Mouse (Mus musculus) limb, embryonic 11.5 days (tissue): ENCODE results near the gene Nt5c2. TPM values are rescaled to one million over a fixed set of nuclear protein-coding genes. Genes with fewer than 3 reads are reported as not detected.
"Not testable (repeated sequence)": the region's sequence is repeated elsewhere in the genome, so short reads cannot be mapped to it uniquely, and the experiment has no call there.

Source experiments
- ATAC-seq: fragments of 200-750 bp; cut with Nextera tagmentation; 2 replicates; pipeline ENCODE4 v1.8.0; 2017; ENCODE audit warnings: low read depth; ENCODE audit not compliant: insufficient number of reproducible peaks, low FRiP score, low TSS enrichment
- DNase-seq: peaks from one replicate; pipeline ENCODE4 v3.0.0-alpha.2; 2015; ENCODE audit warnings: low spot score
- H3K27ac ChIP-seq: fragments of 300-500 bp; sonication (generic); replicated peaks from 2 replicates; pipeline ENCODE4 v1.5.1; 2014; ENCODE audit warnings: low read depth, mild to moderate bottlenecking, low read length
- H3K27me3 ChIP-seq: fragments of 300-500 bp; sonication (generic); 2 replicates; pipeline ENCODE4 v1.6.1; 2014; ENCODE audit warnings: mild to moderate bottlenecking, low read length, mixed read lengths; ENCODE audit not compliant: control insufficient read depth, insufficient read depth
- H3K36me3 ChIP-seq: fragments of 300-500 bp; sonication (generic); 2 replicates; pipeline ENCODE4 v1.6.1; 2014; ENCODE audit warnings: mild to moderate bottlenecking, low read length, moderate library complexity, mixed read lengths; ENCODE audit not compliant: control insufficient read depth, insufficient read depth
- H3K4me1 ChIP-seq: fragments of 300-500 bp; sonication (generic); 2 replicates; pipeline ENCODE4 v1.6.1; 2014; ENCODE audit warnings: low read length, mixed read lengths; ENCODE audit not compliant: control insufficient read depth, insufficient read depth
- H3K4me2 ChIP-seq: fragments of 300-500 bp; sonication (generic); 2 replicates; pipeline ENCODE4 v1.6.1; 2014; ENCODE audit warnings: low read depth, mild to moderate bottlenecking, moderate library complexity; ENCODE audit not compliant: severe bottlenecking
- H3K4me3 ChIP-seq: fragments of 300-500 bp; sonication (generic); 2 replicates; pipeline ENCODE4 v1.5.1; 2014; ENCODE audit warnings: low read depth, low read length
- H3K9ac ChIP-seq: fragments of 300-500 bp; sonication (generic); 2 replicates; pipeline ENCODE4 v1.6.1; 2014; ENCODE audit warnings: mild to moderate bottlenecking, low read length
- H3K9me3 ChIP-seq: fragments of 300-500 bp; sonication (generic); 2 replicates; pipeline ENCODE4 v1.6.1; 2016; ENCODE audit warnings: low read length; ENCODE audit not compliant: control insufficient read depth
- WGBS: fragments of 180-500 bp; shearing (Covaris S2); extraction: QIAGEN DNeasy Blood & Tissue Kit; methylation state at CpG from one replicate; pipeline ENCODE4 v1.1.7; 2014; 5-methylcytosine and 5-hydroxymethylcytosine counted together
- polyA plus RNA-seq: library from polyadenylated mRNA; unstranded; fragments of >200 nt; fragmentation: Nextera tagmentation; extraction: Ambion mirVana; gene quantifications from 2 replicates; pipeline ENCODE4 v1.2.1, GENCODE M21; 2014

Nt5c2 gene
- polyA plus RNA-seq, 1 experiment from 2014 or later, result 94.6 TPM

GRCm38 (mm10) chr19:46990625-46991024 is 24.3 kb downstream of the Nt5c2 start:
- 87% methylated on average over 8 of the region's 8 CpGs for WGBS
- H3K4me2 ChIP-seq, H3K4me1 ChIP-seq, H3K36me3 ChIP-seq, ATAC-seq, H3K9ac ChIP-seq, H3K27ac ChIP-seq, H3K9me3 ChIP-seq, H3K4me3 ChIP-seq, H3K27me3 ChIP-seq, DNase-seq: not testable (repeated sequence)

- no peaks in the 10 kb centered on the region for H3K27me3 ChIP-seq
- H3K9me3 ChIP-seq, result no peaks in the 10 kb centered on the region
- ATAC-seq, result no peak
- no peak overlapping the region for H3K9ac ChIP-seq
- no peak overlapping the region for H3K4me2 ChIP-seq
- DNase-seq, result no peak
- H3K4me3 ChIP-seq, result no peak overlapping the region
- WGBS, result 87% methylated on average over 3 of the region's 3 CpGs
- peaks cover 3% of the 10 kb centered on the region; the same call in 1 of the 2 replicates for H3K4me1 ChIP-seq
- no peaks in the 10 kb centered on the region for H3K36me3 ChIP-seq
- H3K27ac ChIP-seq, result no peak overlapping the region
Measured at GRCm38 (mm10) chr19:46990153-46990518, 24.8 kb downstream of the Nt5c2 start.

- Histone ChIP-seq H3K27ac (no peak overlapping the region), H3K4me2 (no peak overlapping the region)
- 71% methylated on average over 20 of the region's 20 CpGs for WGBS
Measured at GRCm38 (mm10) chr19:46989479-46990152, 25.3 kb downstream of the Nt5c2 start.

GRCm38 (mm10) chr19:46988231-46989087 is 26.5 kb downstream of the Nt5c2 start:
- no peaks in the 10 kb centered on the region for H3K9me3 ChIP-seq
- no peaks in the 10 kb centered on the region for H3K36me3 ChIP-seq
- H3K27me3 ChIP-seq, result no peaks in the 10 kb centered on the region
- WGBS, result 73% methylated on average over 16 of the region's 16 CpGs
- H3K4me3 ChIP-seq, result no peak overlapping the region
- DNase-seq, result no peak
- no peak overlapping the region for H3K9ac ChIP-seq
- peaks cover 3% of the 10 kb centered on the region; the same call in 1 of the 2 replicates for H3K4me1 ChIP-seq
- no peak overlapping the region for H3K27ac ChIP-seq
- no peak overlapping the region for H3K4me2 ChIP-seq
- no peak for ATAC-seq

More at GRCm38 (mm10) chr19:46989479-46990152, 25.3 kb downstream of the Nt5c2 start:
- no peaks in the 10 kb centered on the region for H3K27me3 ChIP-seq
- H3K36me3 ChIP-seq, result no peaks in the 10 kb centered on the region
- no peaks in the 10 kb centered on the region for H3K9me3 ChIP-seq
- DNase-seq, result no peak
- no peak overlapping the region; the same call in 1 of the 2 replicates for H3K9ac ChIP-seq
- ATAC-seq, result no peak
- peaks cover 3% of the 10 kb centered on the region; the same call in 1 of the 2 replicates for H3K4me1 ChIP-seq
- no peak overlapping the region for H3K4me3 ChIP-seq

- Histone ChIP-seq H3K4me2 (no peak overlapping the region), H3K4me3 (no peak overlapping the region), H3K27me3 (no peaks in the 10 kb centered on the region), H3K4me1 (peaks cover 3% of the 10 kb centered on the region; the same call in 1 of the 2 replicates), H3K36me3 (no peaks in the 10 kb centered on the region), H3K9me3 (no peaks in the 10 kb centered on the region), H3K9ac (no peak overlapping the region), H3K27ac (no peak overlapping the region)
- 80% methylated on average over 6 of the region's 6 CpGs for WGBS
- DNase-seq (no peak), ATAC-seq (no peak)
Measured at GRCm38 (mm10) chr19:46987646-46988045, 27.3 kb downstream of the Nt5c2 start.

GRCm38 (mm10) chr19:46984726-46985622 is 30.0 kb downstream of the Nt5c2 start:
- H3K36me3 ChIP-seq, result no peaks in the 10 kb centered on the region
- ATAC-seq, result no peak
- peaks cover 3% of the 10 kb centered on the region; the same call in 1 of the 2 replicates for H3K4me1 ChIP-seq
- no peaks in the 10 kb centered on the region for H3K9me3 ChIP-seq
- H3K27ac ChIP-seq, result no peak overlapping the region
- no peak overlapping the region for H3K9ac ChIP-seq
- no peaks in the 10 kb centered on the region for H3K27me3 ChIP-seq
- DNase-seq, result no peak
- 86% methylated on average over 13 of the region's 13 CpGs for WGBS
- H3K4me3 ChIP-seq, result no peak overlapping the region
- no peak overlapping the region for H3K4me2 ChIP-seq

GRCm38 (mm10) chr19:46983966-46984380 is 31.0 kb downstream of the Nt5c2 start:
- WGBS, result 63% methylated on average over 11 of the region's 11 CpGs
- H3K36me3 ChIP-seq, result no peaks in the 10 kb centered on the region
- no peak overlapping the region for H3K27ac ChIP-seq

More at GRCm38 (mm10) chr19:46983966-46984380, 31.0 kb downstream of the Nt5c2 start:
- Histone ChIP-seq H3K9me3 (no peaks in the 10 kb centered on the region), H3K4me3 (no peak overlapping the region), H3K4me1 (no peaks in the 10 kb centered on the region), H3K9ac (no peak overlapping the region), H3K27me3 (no peaks in the 10 kb centered on the region), H3K4me2 (no peak overlapping the region)
- ATAC-seq, result no peak
- no peak for DNase-seq
